Mouse (Mus musculus): ENCODE results near the gene Bcap31. TPM values are rescaled to one million over a fixed set of nuclear protein-coding genes. Genes with fewer than 3 reads are reported as not detected.
"Not testable (repeated sequence)": the region's sequence is repeated elsewhere in the genome, so short reads cannot be mapped to it uniquely, and the experiment has no call there.

Gene Bcap31
- 285 and 288 TPM in 2 replicates for polyA plus RNA-seq (2015; fragmentation: Nextera tagmentation; extraction: Ambion mirVana)

DNA sequence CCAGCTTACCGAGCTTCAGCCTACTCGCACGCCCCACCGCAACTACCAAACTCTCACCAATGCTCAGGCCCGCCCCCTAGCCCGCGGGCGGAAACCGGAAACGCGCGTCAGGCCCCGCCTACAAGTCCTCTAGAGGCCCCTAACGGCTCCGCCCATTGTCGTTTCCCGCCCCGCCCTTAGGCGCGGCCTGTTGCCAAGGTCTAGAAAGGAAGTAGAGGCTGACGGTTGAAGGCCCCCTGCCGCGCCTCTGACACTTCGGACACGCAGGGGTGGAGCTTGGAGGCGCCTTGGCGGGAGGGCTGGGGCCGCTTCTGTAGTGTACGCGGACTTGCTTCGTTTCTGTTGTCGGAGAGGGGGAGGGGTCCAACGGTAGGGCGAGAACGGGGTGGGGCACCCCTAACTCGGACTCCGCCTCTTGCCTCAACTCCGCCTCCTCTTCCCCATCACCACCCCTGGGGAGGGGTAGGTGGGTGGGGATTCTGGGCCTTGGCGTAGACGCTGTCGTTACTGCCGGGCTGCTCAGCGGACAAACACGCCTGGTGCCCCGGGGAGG lies at the start of gene Bcap31, which contains the start of gene Abcd1:
Gene Bcap31 (minus strand): TSS at position 67 of the 553 bp plus-strand sequence.
Gene Abcd1 (plus strand): TSS at position 489 of the 553 bp plus-strand sequence.
- H3K9me3 ChIP-seq (replicated peaks; ENCODE audit: low read length), result no peaks in the 10 kb centered on the region
- DNase-seq (ENCODE audit: low spot score) (peak; percentile 94), ATAC-seq (replicated peaks; ENCODE audit: low FRiP score, low read depth) (peak; percentile 92)
- peak within 1 kb of the TSS; percentile 49 for H3K4me3 ChIP-seq (replicated peaks; ENCODE audit: low read depth, low read length)
- 27% methylated on average over 45 of the region's 45 CpGs for WGBS
- H3K4me2 ChIP-seq (ENCODE audit: low read length), result peak within 1 kb of the TSS; percentile 57
- no peaks in the 10 kb centered on the region for H3K27me3 ChIP-seq (ENCODE audit: insufficient read depth, low read length)
- peak within 1 kb of the TSS; percentile 63 for H3K9ac ChIP-seq (ENCODE audit: low read depth, low read length)
- peak; percentile 37; the same call in 1 of the 2 replicates for TF ChIP-seq CTCF (IDR thresholded peaks at IDR 0.05; ENCODE audit: low read depth)
- no peaks in the 10 kb centered on the region for H3K4me1 ChIP-seq (replicated peaks; ENCODE audit: insufficient read depth, low read length)
- H3K27ac ChIP-seq, result peak within 1 kb of the TSS; percentile 76
- no peaks in the 10 kb centered on the region for H3K36me3 ChIP-seq (ENCODE audit: insufficient read depth, low read length)

DNA sequence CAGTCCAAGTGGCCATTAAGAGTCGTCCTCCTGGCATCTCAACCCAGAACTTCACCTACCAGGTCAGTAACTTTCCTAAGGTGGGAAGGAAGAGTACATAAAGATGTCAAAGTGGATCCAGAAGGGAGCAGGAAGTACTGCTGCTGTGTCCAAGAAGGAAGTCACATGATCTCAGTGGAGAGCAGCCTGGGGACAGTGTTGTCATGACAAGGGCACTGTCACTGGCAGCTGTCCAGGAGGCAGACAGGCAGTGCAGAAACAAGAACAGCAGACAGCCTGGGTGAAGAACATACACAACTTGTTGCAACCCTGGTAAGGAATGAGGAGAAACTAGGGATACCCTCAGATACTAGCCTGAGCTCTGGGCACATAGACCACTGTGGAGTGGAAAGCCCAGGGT lies 49.3 kb upstream of the Bcap31 start:
- Histone ChIP-seq H3K27me3 (ENCODE audit: insufficient read depth, low read length) (no peaks in the 10 kb centered on the region), H3K4me1 (replicated peaks; ENCODE audit: insufficient read depth, low read length) (no peaks in the 10 kb centered on the region), H3K27ac (no peak overlapping the region), H3K4me3 (replicated peaks; ENCODE audit: low read depth, low read length) (no peak overlapping the region), H3K9me3 (replicated peaks; ENCODE audit: low read length) (no peaks in the 10 kb centered on the region), H3K4me2 (ENCODE audit: low read length) (no peak overlapping the region), H3K36me3 (ENCODE audit: insufficient read depth, low read length) (no peaks in the 10 kb centered on the region), H3K9ac (ENCODE audit: low read depth, low read length) (no peak overlapping the region)
- ATAC-seq (replicated peaks; ENCODE audit: low FRiP score, low read depth) (no peak), DNase-seq (ENCODE audit: low spot score) (peak; percentile 57)
- 43% methylated on average over 1 of the region's 1 CpGs for WGBS
- no peak for TF ChIP-seq CTCF (IDR thresholded peaks at IDR 0.05; ENCODE audit: low read depth)

- Histone ChIP-seq H3K4me2 (ENCODE audit: low read length) (no peak overlapping the region), H3K9me3 (replicated peaks; ENCODE audit: low read length) (no peaks in the 10 kb centered on the region), H3K36me3 (ENCODE audit: insufficient read depth, low read length) (no peaks in the 10 kb centered on the region), H3K4me3 (replicated peaks; ENCODE audit: low read depth, low read length) (no peak overlapping the region), H3K9ac (ENCODE audit: low read depth, low read length) (no peak overlapping the region), H3K27ac (no peak overlapping the region), H3K27me3 (ENCODE audit: insufficient read depth, low read length) (no peaks in the 10 kb centered on the region), H3K4me1 (replicated peaks; ENCODE audit: insufficient read depth, low read length) (no peaks in the 10 kb centered on the region)
- ATAC-seq (replicated peaks; ENCODE audit: low FRiP score, low read depth), result no peak
- 85% methylated on average over 13 of the region's 13 CpGs for WGBS
- no peak for TF ChIP-seq CTCF (IDR thresholded peaks at IDR 0.05; ENCODE audit: low read depth)
- DNase-seq (ENCODE audit: low spot score), result no peak
Observed at GRCm38 (mm10) chrX:73758611-73759290, 42.8 kb upstream of the Bcap31 start.

- Histone ChIP-seq H3K36me3 (ENCODE audit: insufficient read depth, low read length) (no peaks in the 10 kb centered on the region), H3K4me3 (replicated peaks; ENCODE audit: low read depth, low read length) (no peak within 1 kb of the TSS), H3K27me3 (ENCODE audit: insufficient read depth, low read length) (no peaks in the 10 kb centered on the region), H3K27ac (no peak within 1 kb of the TSS), H3K9me3 (replicated peaks; ENCODE audit: low read length) (no peaks in the 10 kb centered on the region), H3K4me1 (replicated peaks; ENCODE audit: insufficient read depth, low read length) (no peaks in the 10 kb centered on the region), H3K4me2 (ENCODE audit: low read length) (no peak within 1 kb of the TSS), H3K9ac (ENCODE audit: low read depth, low read length) (no peak within 1 kb of the TSS)
- no peak for TF ChIP-seq CTCF (IDR thresholded peaks at IDR 0.05; ENCODE audit: low read depth)
- ATAC-seq (replicated peaks; ENCODE audit: low FRiP score, low read depth) (no peak), DNase-seq (ENCODE audit: low spot score) (no peak)
- WGBS, result 68% methylated on average over 5 of the region's 5 CpGs
Observed at GRCm38 (mm10) chrX:73756334-73757140, 40.6 kb upstream of the Bcap31 start, which contains the start of gene Plxnb3. TSS of gene Plxnb3 (plus strand) at chrX:73757090.

DNA sequence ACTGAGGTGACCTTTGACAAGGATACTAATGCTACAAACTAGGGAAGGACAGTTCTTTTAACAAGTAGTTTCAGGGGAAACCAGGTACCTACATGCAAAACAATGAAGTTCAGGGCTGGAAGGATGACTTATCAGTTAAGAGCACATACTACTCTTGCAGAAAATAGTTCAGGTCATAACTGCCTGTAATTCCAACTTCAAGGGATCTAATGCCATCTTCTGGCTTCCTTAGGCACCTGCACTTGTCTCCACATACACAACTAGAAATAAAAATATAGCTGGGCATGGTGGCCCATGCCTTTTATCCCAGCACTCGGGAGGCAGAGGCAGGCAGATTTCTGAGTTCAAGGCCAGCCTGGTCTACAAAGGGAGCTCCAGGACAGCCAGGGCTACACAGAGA lies 33.0 kb upstream of the Bcap31 start:
- no peaks in the 10 kb centered on the region for H3K9me3 ChIP-seq (replicated peaks; ENCODE audit: low read length)
- no peaks in the 10 kb centered on the region for H3K36me3 ChIP-seq (ENCODE audit: insufficient read depth, low read length)
- no peak overlapping the region for H3K4me2 ChIP-seq (ENCODE audit: low read length)
- DNase-seq (ENCODE audit: low spot score) (no peak), ATAC-seq (replicated peaks; ENCODE audit: low FRiP score, low read depth) (no peak)
- peak; percentile 29 for TF ChIP-seq CTCF (IDR thresholded peaks at IDR 0.05; ENCODE audit: low read depth)
- no peak overlapping the region for H3K9ac ChIP-seq (ENCODE audit: low read depth, low read length)
- 90% methylated on average over 1 of the region's 1 CpGs for WGBS
- H3K4me3 ChIP-seq (replicated peaks; ENCODE audit: low read depth, low read length), result no peak overlapping the region
- H3K4me1 ChIP-seq (replicated peaks; ENCODE audit: insufficient read depth, low read length), result no peaks in the 10 kb centered on the region
- no peak overlapping the region for H3K27ac ChIP-seq
- H3K27me3 ChIP-seq (ENCODE audit: insufficient read depth, low read length), result no peaks in the 10 kb centered on the region

DNA sequence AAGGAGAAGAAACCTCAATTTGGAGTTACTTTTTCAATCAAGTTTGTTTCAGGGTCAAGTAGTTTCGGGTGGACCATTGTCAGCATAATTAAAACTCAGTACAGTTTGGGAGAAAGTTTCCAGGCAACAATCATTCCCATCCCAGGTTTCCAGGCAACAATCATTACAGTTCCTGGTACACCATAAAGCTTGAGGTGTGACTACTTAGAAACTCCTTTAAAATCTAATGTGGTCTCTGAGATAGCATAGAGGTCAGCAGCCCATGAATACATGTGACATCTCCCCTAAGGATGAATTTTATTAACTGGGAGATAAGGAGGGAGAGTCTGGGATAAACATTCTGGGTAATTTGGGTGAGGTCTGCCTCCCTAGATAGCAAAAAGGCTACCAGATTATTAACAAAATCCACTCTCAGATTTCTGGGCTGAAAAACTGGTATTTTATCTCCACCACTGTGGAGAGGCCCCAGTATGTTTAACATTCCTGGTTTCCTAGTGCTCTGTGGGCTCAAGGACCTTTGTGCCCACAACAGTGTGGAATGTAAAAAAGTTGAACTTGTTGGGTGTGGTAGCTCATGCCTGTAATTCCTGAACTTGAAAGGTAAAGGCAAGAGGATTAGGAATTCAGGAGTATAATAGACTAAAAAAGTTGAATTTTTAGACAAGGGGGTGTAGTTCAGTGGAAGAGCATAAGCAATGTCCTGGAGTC lies 29.0 kb upstream of the Bcap31 start:
- no peak overlapping the region for H3K27ac ChIP-seq
- H3K4me2 ChIP-seq (ENCODE audit: low read length), result no peak overlapping the region
- WGBS, result 81% methylated on average over 1 of the region's 1 CpGs
- DNase-seq (ENCODE audit: low spot score) (no peak), ATAC-seq (replicated peaks; ENCODE audit: low FRiP score, low read depth) (no peak)
- H3K36me3 ChIP-seq (ENCODE audit: insufficient read depth, low read length), result no peaks in the 10 kb centered on the region
- no peak overlapping the region for H3K4me3 ChIP-seq (replicated peaks; ENCODE audit: low read depth, low read length)
- no peaks in the 10 kb centered on the region for H3K27me3 ChIP-seq (ENCODE audit: insufficient read depth, low read length)
- no peaks in the 10 kb centered on the region for H3K4me1 ChIP-seq (replicated peaks; ENCODE audit: insufficient read depth, low read length)
- H3K9me3 ChIP-seq (replicated peaks; ENCODE audit: low read length), result no peaks in the 10 kb centered on the region
- no peak for TF ChIP-seq CTCF (IDR thresholded peaks at IDR 0.05; ENCODE audit: low read depth)
- no peak overlapping the region for H3K9ac ChIP-seq (ENCODE audit: low read depth, low read length)

DNA sequence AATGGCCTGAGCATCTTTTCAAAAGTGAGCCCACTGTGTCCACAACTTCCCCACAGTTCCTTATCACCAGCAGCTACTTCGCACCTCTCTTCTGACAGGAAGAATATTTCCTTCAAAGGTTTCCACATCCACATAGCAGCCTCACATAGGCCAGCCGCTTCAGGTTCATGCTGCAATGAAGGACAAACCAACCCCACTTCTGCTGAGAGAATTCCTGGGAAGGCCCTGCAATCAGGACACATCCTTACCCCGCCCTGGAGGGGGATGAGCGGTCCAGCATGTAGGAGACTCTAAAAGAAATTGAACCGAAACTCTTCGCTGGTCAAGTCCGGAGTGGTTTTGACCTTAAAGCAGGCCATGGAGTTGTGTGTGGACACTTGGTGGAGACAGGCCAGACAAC lies 23.9 kb upstream of the Bcap31 start:
- WGBS, result 88% methylated on average over 7 of the region's 7 CpGs

More for the DNA sequence above, 23.9 kb upstream of the Bcap31 start:
- ATAC-seq (replicated peaks; ENCODE audit: low FRiP score, low read depth); H3K9ac ChIP-seq (ENCODE audit: low read depth, low read length); H3K36me3 ChIP-seq (ENCODE audit: insufficient read depth, low read length); H3K4me3 ChIP-seq (replicated peaks; ENCODE audit: low read depth, low read length); H3K27ac ChIP-seq; H3K4me1 ChIP-seq (replicated peaks; ENCODE audit: insufficient read depth, low read length); H3K4me2 ChIP-seq (ENCODE audit: low read length); DNase-seq (ENCODE audit: low spot score); H3K27me3 ChIP-seq (ENCODE audit: insufficient read depth, low read length); H3K9me3 ChIP-seq (replicated peaks; ENCODE audit: low read length): not testable (repeated sequence)

Data from kidney, postnatal 0 days (tissue).